Mouse (Mus musculus): Measurements from ENCODE around the gene Klk1b8. TPM values are rescaled to one million over a fixed set of nuclear protein-coding genes. Genes with fewer than 3 reads are reported as not detected.

Klk1b8 gene
- polyA plus RNA-seq (2012; ENCODE audit: insufficient read depth, insufficient read length, low replicate concordance, missing spikeins), result not detected in 2 replicates

- WGBS, result 73% methylated on average over 2 of the region's 2 CpGs
- Histone ChIP-seq H3K4me3 (ENCODE audit: insufficient read depth, low read depth, low read length) (no peak within 1 kb of the TSS), H3K27ac (ENCODE audit: insufficient read depth, low read depth, low read length) (no peak within 1 kb of the TSS), H3K4me1 (ENCODE audit: control insufficient read depth, insufficient read depth, low read length) (no peaks in the 10 kb centered on the region)
- TF ChIP-seq POLR2A (IDR thresholded peaks at IDR 0.05; ENCODE audit: insufficient read depth, low read depth, low read length) (no peak), CTCF (IDR thresholded peaks at IDR 0.05; ENCODE audit: insufficient read depth, low read depth, low read length) (no peak)
Observed at GRCm38 (mm10) chr7:43950364-43950763, at the start of gene Klk1b8. TSS of gene Klk1b8 (plus strand) at chr7:43950664.

DNA sequence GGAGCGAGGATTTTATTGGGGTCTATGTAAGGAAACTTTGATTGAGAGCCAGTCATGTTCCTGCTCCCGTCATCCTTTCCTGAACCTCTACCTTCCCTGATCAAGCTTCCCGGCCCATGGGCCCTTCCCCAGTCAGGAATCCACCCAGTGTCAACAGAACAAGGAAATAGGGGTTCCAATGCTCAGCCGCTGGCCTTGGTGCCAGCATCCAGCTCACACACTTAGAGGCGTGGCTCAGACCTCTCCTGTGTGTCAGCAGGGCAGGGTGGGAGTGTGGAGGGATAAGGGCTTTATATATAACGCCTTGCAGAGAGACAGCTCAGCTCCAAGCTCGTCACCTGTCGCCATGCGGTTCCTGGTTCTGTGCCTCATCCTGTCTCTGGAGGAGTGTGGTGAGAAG lies 35.6 kb upstream of the Klk1b8 start:
- Histone ChIP-seq H3K4me1 (ENCODE audit: control insufficient read depth, insufficient read depth, low read length) (no peaks in the 10 kb centered on the region), H3K27ac (ENCODE audit: insufficient read depth, low read depth, low read length) (no peak overlapping the region), H3K4me3 (ENCODE audit: insufficient read depth, low read depth, low read length) (no peak overlapping the region)
- WGBS, result 72% methylated on average over 9 of the region's 9 CpGs
- TF ChIP-seq CTCF (IDR thresholded peaks at IDR 0.05; ENCODE audit: insufficient read depth, low read depth, low read length) (no peak), POLR2A (IDR thresholded peaks at IDR 0.05; ENCODE audit: insufficient read depth, low read depth, low read length) (no peak)

DNA sequence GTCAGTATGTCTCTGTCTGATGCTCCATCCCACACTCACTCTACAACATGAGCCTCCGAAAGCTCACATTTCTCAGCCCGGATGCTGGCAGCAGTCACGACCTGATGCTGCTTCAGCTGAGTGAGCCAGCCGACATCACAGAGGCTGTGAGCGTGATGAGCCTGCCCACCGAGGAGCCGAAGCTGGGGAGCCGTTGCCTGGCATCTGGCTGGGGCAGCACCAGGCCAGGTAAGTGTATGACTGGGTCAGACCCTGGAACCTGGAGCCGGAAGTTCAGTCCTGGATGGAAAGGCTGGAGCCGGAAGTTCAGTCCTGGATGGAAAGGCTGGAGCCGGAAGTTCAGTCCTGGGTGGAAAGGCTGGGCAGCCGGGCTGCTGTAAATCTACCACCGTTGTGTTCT lies 32.0 kb upstream of the Klk1b8 start:
- no peaks in the 10 kb centered on the region; the same call in 1 of the 2 replicates for H3K4me1 ChIP-seq (ENCODE audit: control insufficient read depth, insufficient read depth, low read length)
- no peak for TF ChIP-seq CTCF (IDR thresholded peaks at IDR 0.05; ENCODE audit: insufficient read depth, low read depth, low read length)
- TF ChIP-seq POLR2A (IDR thresholded peaks at IDR 0.05; ENCODE audit: insufficient read depth, low read depth, low read length), result no peak
- 86% methylated on average over 13 of the region's 13 CpGs for WGBS
- no peak overlapping the region for H3K4me3 ChIP-seq (ENCODE audit: insufficient read depth, low read depth, low read length)
- H3K27ac ChIP-seq (ENCODE audit: insufficient read depth, low read depth, low read length), result no peak overlapping the region

DNA sequence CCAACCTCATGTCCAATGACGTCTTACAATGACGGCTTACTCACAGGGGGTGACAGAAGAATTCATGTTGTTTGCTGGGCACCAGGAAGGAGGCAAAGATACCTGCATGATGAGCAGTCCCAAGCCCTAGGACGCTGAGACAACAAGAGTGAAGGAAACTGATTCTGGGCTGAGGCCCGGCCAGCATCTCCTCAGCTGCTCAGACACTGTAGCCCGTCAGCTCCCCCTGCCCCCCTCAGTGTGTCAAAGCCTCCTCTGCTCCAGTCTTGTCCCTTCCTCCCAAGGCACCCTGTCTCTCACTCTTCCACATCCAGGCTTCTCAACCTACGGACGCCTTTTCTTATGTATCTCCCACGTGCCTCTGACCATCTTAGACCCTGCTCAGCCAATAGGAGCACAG lies 31.6 kb upstream of the Klk1b8 start:
- 78% methylated on average over 8 of the region's 8 CpGs for WGBS

DNA sequence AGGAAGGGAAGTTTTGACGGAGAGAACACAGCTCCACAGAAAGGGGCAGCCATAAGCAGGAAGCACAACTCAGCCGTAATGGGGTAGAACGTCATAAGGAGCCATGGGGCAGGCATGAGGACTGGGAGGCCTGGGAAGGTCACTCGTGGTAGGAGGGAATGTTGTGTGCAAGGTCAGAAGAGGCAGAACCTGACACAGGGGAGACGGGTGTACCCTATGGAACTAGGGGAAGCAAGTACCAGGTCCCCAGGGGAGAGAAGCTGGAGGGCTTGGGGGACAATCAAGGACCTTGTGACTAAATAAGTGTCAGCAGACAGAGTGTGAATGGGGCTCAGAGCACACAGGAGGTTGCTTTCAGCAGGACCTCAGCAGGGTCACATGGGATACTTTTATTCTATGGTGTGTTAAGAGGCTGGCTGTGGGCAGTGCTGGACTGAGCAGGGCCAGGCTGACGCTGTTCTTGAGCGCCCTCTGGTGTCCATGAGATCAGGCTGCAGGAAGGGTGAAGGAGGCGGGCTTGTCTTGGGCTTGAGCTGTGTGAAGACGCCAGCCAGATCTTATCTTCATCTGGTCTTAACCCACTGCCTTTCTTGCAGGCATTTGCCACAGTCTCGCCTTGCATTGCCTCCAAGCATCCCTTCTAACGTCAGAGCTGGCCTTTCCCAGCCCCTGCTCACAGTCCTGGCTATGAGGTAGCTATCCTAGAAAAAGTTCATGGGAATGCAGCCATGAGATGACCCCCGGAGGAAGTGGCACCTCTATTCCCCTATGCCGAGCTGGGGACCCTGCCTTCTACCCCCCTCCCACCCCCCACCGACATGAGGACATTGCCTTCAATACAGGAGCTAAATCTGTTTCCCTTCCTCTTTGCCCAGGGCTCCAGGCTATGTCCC lies 30.7 kb upstream of the Klk1b8 start:
- no peaks in the 10 kb centered on the region; the same call in 1 of the 2 replicates for H3K4me1 ChIP-seq (ENCODE audit: control insufficient read depth, insufficient read depth, low read length)
- H3K4me3 ChIP-seq (ENCODE audit: insufficient read depth, low read depth, low read length), result no peak overlapping the region
- TF ChIP-seq CTCF (IDR thresholded peaks at IDR 0.05; ENCODE audit: insufficient read depth, low read depth, low read length) (peak; percentile 52; the same call in 1 of the 2 replicates), POLR2A (IDR thresholded peaks at IDR 0.05; ENCODE audit: insufficient read depth, low read depth, low read length) (no peak)
- WGBS, result 24% methylated on average over 14 of the region's 14 CpGs
- no peak overlapping the region for H3K27ac ChIP-seq (ENCODE audit: insufficient read depth, low read depth, low read length)

More for the DNA sequence above, 31.6 kb upstream of the Klk1b8 start:
- H3K4me3 ChIP-seq (ENCODE audit: insufficient read depth, low read depth, low read length), result no peak overlapping the region
- no peak overlapping the region for H3K27ac ChIP-seq (ENCODE audit: insufficient read depth, low read depth, low read length)
- TF ChIP-seq CTCF (IDR thresholded peaks at IDR 0.05; ENCODE audit: insufficient read depth, low read depth, low read length), result no peak
- no peak for TF ChIP-seq POLR2A (IDR thresholded peaks at IDR 0.05; ENCODE audit: insufficient read depth, low read depth, low read length)
- H3K4me1 ChIP-seq (ENCODE audit: control insufficient read depth, insufficient read depth, low read length), result no peaks in the 10 kb centered on the region; the same call in 1 of the 2 replicates

- H3K4me3 ChIP-seq (ENCODE audit: insufficient read depth, low read depth, low read length), result no peak overlapping the region
- 93% methylated on average over 3 of the region's 3 CpGs for WGBS
- H3K27ac ChIP-seq (ENCODE audit: insufficient read depth, low read depth, low read length), result no peak overlapping the region
- TF ChIP-seq CTCF (IDR thresholded peaks at IDR 0.05; ENCODE audit: insufficient read depth, low read depth, low read length) (no peak), POLR2A (IDR thresholded peaks at IDR 0.05; ENCODE audit: insufficient read depth, low read depth, low read length) (no peak)
- no peaks in the 10 kb centered on the region; the same call in 1 of the 2 replicates for H3K4me1 ChIP-seq (ENCODE audit: control insufficient read depth, insufficient read depth, low read length)
Observed at GRCm38 (mm10) chr7:43920582-43920981, 29.9 kb upstream of the Klk1b8 start.

DNA sequence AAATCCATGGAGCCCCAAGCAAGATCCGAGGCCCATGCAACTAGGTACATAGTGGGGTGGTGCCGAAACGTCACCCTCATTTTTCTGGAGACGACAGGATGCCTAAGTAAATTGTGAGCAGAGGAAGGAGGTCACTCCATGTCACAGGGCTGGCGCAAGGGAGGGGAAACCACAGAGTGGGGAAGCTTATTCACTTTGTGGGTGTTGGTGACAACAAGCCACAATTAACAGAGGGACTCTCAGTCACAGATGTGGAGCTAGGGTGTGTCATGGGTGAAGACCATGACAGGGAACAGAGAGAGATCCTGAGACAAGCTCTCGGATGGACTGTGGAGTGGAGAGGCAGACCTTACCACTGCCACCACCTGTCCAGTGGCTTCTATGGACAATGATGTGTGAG lies 29.4 kb upstream of the Klk1b8 start:
- Histone ChIP-seq H3K27ac (ENCODE audit: insufficient read depth, low read depth, low read length) (no peak overlapping the region), H3K4me1 (ENCODE audit: control insufficient read depth, insufficient read depth, low read length) (no peaks in the 10 kb centered on the region; the same call in 1 of the 2 replicates), H3K4me3 (ENCODE audit: insufficient read depth, low read depth, low read length) (no peak overlapping the region)
- 87% methylated on average over 6 of the region's 6 CpGs for WGBS
- TF ChIP-seq POLR2A (IDR thresholded peaks at IDR 0.05; ENCODE audit: insufficient read depth, low read depth, low read length) (no peak), CTCF (IDR thresholded peaks at IDR 0.05; ENCODE audit: insufficient read depth, low read depth, low read length) (no peak)

GRCm38 (mm10) chr7:43921941-43922340 lies 28.5 kb upstream of the Klk1b8 start:
- Histone ChIP-seq H3K4me1 (ENCODE audit: control insufficient read depth, insufficient read depth, low read length) (no peaks in the 10 kb centered on the region; the same call in 1 of the 2 replicates), H3K27ac (ENCODE audit: insufficient read depth, low read depth, low read length) (no peak overlapping the region), H3K4me3 (ENCODE audit: insufficient read depth, low read depth, low read length) (no peak overlapping the region)
- no peak for TF ChIP-seq POLR2A (IDR thresholded peaks at IDR 0.05; ENCODE audit: insufficient read depth, low read depth, low read length)
- TF ChIP-seq CTCF (IDR thresholded peaks at IDR 0.05; ENCODE audit: insufficient read depth, low read depth, low read length), result no peak
- 80% methylated on average over 2 of the region's 2 CpGs for WGBS

DNA sequence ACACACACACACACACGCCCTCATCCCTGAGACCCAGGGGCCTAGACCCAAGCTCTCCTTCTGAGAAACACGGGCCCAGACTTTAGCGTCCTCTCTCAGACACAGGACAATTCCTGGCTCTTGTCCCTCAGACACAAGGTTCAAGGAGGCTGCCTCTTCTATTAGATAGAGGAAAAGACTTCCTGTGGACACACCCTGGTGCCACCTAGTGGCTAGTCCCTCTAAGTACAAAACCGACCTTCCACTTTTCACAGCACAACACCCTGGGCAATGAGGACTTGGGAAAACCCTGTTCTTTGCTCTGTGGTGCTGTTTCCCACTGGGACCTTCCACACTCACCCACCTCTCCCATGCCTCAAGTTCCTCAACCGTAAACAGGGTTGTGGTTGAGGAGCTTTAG lies 24.5 kb upstream of the Klk1b8 start:
- Histone ChIP-seq H3K4me1 (ENCODE audit: control insufficient read depth, insufficient read depth, low read length) (no peaks in the 10 kb centered on the region), H3K4me3 (ENCODE audit: insufficient read depth, low read depth, low read length) (no peak overlapping the region), H3K27ac (ENCODE audit: insufficient read depth, low read depth, low read length) (no peak overlapping the region)
- 65% methylated on average over 5 of the region's 5 CpGs for WGBS
- TF ChIP-seq POLR2A (IDR thresholded peaks at IDR 0.05; ENCODE audit: insufficient read depth, low read depth, low read length) (no peak), CTCF (IDR thresholded peaks at IDR 0.05; ENCODE audit: insufficient read depth, low read depth, low read length) (no peak)
